In genomic region chr14:32165278-32166061, GRCm38 (mm10) we compare ENCODE assay signal across 8 mouse cellular contexts. TPM values are rescaled to one million over a fixed set of nuclear protein-coding genes. Genes with fewer than 3 reads are reported as not detected.
DNase-seq lines count a peak whose midpoint lies in the region; ATAC-seq and TF ChIP-seq lines count a peak whose summit lies in the region.

No protein-coding gene starts in this region.

- no peaks in the 10 kb centered on the region for H3K27me3 ChIP-seq in embryonic facial prominence, embryonic 13.5 days
- no peaks in the 10 kb centered on the region for H3K27me3 ChIP-seq in liver, adult 2 months (ENCODE audit: control insufficient read depth, insufficient read depth, low read length)

- no peak for TF ChIP-seq CTCF in liver, adult 2 months (IDR thresholded peaks at IDR 0.05; ENCODE audit: low read depth, low read length)

- no peaks in the 10 kb centered on the region for H3K36me3 ChIP-seq in embryonic facial prominence, embryonic 13.5 days
- H3K36me3 ChIP-seq in liver, adult 2 months (ENCODE audit: control insufficient read depth, insufficient read depth, low read length), result peaks cover 6% of the 10 kb centered on the region

- H3K79me2 ChIP-seq in liver, adult 2 months (ENCODE audit: control insufficient read depth, insufficient read depth, low read length), result peaks cover 51% of the 10 kb centered on the region; the same call in 1 of the 2 replicates

- TF ChIP-seq POLR2A in liver, adult 2 months (IDR thresholded peaks at IDR 0.05; ENCODE audit: extremely low read depth, insufficient read depth, low read length), result peak; percentile 96

- under 1% methylated on average over 42 of the region's 42 CpGs for WGBS in embryonic facial prominence, embryonic 13.5 days
- WGBS in liver, adult 2 months, result under 1% methylated on average over 41 of the region's 42 CpGs

- H3K4me1 ChIP-seq in embryonic facial prominence, embryonic 13.5 days, result peaks cover 25% of the 10 kb centered on the region
- peaks cover 34% of the 10 kb centered on the region for H3K4me1 ChIP-seq in liver, adult 2 months (ENCODE audit: control insufficient read depth, insufficient read depth, low read length)

- peak; percentile 96 for DNase-seq in 416B (ENCODE audit: low read depth)
- peak; percentile 79 to 84 for DNase-seq in adrenal gland, postnatal 36 days
- DNase-seq in heart, adult 8-10 months (ENCODE audit: low spot score), result peak; percentile 51
- DNase-seq in kidney, adult 8-10 months, result peak; percentile 91 to 92
- peak; percentile 86 for DNase-seq in liver, adult 2 months (ENCODE audit: extremely low read depth, low read depth, low spot score)
- peak; percentile 88 to 95 for DNase-seq in spleen, postnatal 4 days (ENCODE audit: low spot score in 2 of 2)

- H3K4me2 ChIP-seq in embryonic facial prominence, embryonic 13.5 days, result peak overlapping the region; percentile 86

- H3K27ac ChIP-seq in embryonic facial prominence, embryonic 13.5 days, result peak overlapping the region; percentile 41
- H3K27ac ChIP-seq in liver, adult 2 months (replicated peaks; ENCODE audit: insufficient read depth, low read depth, low read length), result peak overlapping the region; percentile 95

- ATAC-seq in embryonic facial prominence, embryonic 13.5 days (ENCODE audit: insufficient number of reproducible peaks, insufficient read depth, low FRiP score, low TSS enrichment, low read depth), result peak; percentile 56; the same call in 1 of the 2 replicates
- peak; percentile 51 for ATAC-seq in monocyte, adult 5-6 weeks (replicated peaks; ENCODE audit: insufficient number of reproducible peaks, low FRiP score, low TSS enrichment, poor library complexity, severe bottlenecking)

- peak overlapping the region; percentile 70 for H3K9ac ChIP-seq in embryonic facial prominence, embryonic 13.5 days
- peak overlapping the region; percentile 73 for H3K9ac ChIP-seq in liver, adult 2 months (ENCODE audit: low read depth, low read length)

- no peaks in the 10 kb centered on the region for H3K9me3 ChIP-seq in embryonic facial prominence, embryonic 13.5 days

- peak overlapping the region; percentile 49 for H3K4me3 ChIP-seq in embryonic facial prominence, embryonic 13.5 days
- peak overlapping the region; percentile 23 for H3K4me3 ChIP-seq in liver, adult 2 months (ENCODE audit: insufficient read depth, low read depth, low read length)

RNA-seq across cellular contexts. Expression of gene Ncoa4, which starts 5.8 kb away (rescaled TPM):
- total RNA-seq in adrenal gland, postnatal 36 days (2021), result 100 to 1,000 TPM; 194 to 226 TPM
- 74.3 and 75.9 TPM in 2 replicates for polyA plus RNA-seq in embryonic facial prominence, embryonic 13.5 days (2015; fragmentation: Nextera tagmentation; extraction: Ambion mirVana)
- total RNA-seq in heart, adult 8-10 months (2022), result 100 to 1,000 TPM; 120 to 145 (median 131) TPM
- 134 and 142 TPM in 2 replicates for total RNA-seq in liver, adult 2 months (2014; rRNA removed)
- 39.6 and 43.1 TPM in 2 replicates for polyA plus RNA-seq in liver, adult 2 months (2012; rRNA removed)
- total RNA-seq in monocyte, adult 5-6 weeks (2017), result 60.5 to 111 TPM (median 83.4 TPM) in 3 replicates

RNA-seq across cellular contexts. Expression of gene Msmb, which starts 23.6 kb away (rescaled TPM):
- total RNA-seq in adrenal gland, postnatal 36 days (2021), result not detected
- polyA plus RNA-seq in embryonic facial prominence, embryonic 13.5 days (2015; fragmentation: Nextera tagmentation; extraction: Ambion mirVana), result not detected in 2 replicates
- total RNA-seq in heart, adult 8-10 months (2022), result not detected
- total RNA-seq in liver, adult 2 months (2014; rRNA removed), result not detected in 2 replicates
- not detected in 2 replicates for polyA plus RNA-seq in liver, adult 2 months (2012; rRNA removed)
- total RNA-seq in monocyte, adult 5-6 weeks (2017), result not detected in 3 replicates

RNA-seq across cellular contexts. Expression of gene Timm23, which starts 36.2 kb away (rescaled TPM):
- 100 to 1,000 TPM; 119 to 145 TPM for total RNA-seq in adrenal gland, postnatal 36 days (2021)
- 226 and 279 TPM in 2 replicates for polyA plus RNA-seq in embryonic facial prominence, embryonic 13.5 days (2015; fragmentation: Nextera tagmentation; extraction: Ambion mirVana)
- total RNA-seq in heart, adult 8-10 months (2022), result 100 to 1,000 TPM; 216 to 235 (median 228) TPM
- 191 and 195 TPM in 2 replicates for total RNA-seq in liver, adult 2 months (2014; rRNA removed)
- 122 and 156 TPM in 2 replicates for polyA plus RNA-seq in liver, adult 2 months (2012; rRNA removed)
- 48.4 to 102 TPM (median 64.0 TPM) in 3 replicates for total RNA-seq in monocyte, adult 5-6 weeks (2017)

RNA-seq across cellular contexts. Expression of gene Parg, which starts 36.3 kb away (rescaled TPM):
- 10 to 100 TPM; 58.1 to 63.2 TPM for total RNA-seq in adrenal gland, postnatal 36 days (2021)
- polyA plus RNA-seq in embryonic facial prominence, embryonic 13.5 days (2015; fragmentation: Nextera tagmentation; extraction: Ambion mirVana), result 46.4 and 48.3 TPM in 2 replicates
- 10 to 100 TPM; 15.4 to 21.4 (median 18.0) TPM for total RNA-seq in heart, adult 8-10 months (2022)
- 21.0 and 25.1 TPM in 2 replicates for total RNA-seq in liver, adult 2 months (2014; rRNA removed)
- 2.8 TPM in 2 replicates for polyA plus RNA-seq in liver, adult 2 months (2012; rRNA removed)
- 89.5 to 191 TPM (median 132 TPM) in 3 replicates for total RNA-seq in monocyte, adult 5-6 weeks (2017)

Comparison
In these comparisons a context has a peak if more than half of its experiments do, and no peak if none do; other contexts are left out.
1. Peak in every context shown above with its lines: DNase-seq, ATAC-seq, H3K4me3 ChIP-seq and H3K27ac ChIP-seq.